29 mouse cellular contexts compared by ENCODE assay signal in the genomic region with DNA sequence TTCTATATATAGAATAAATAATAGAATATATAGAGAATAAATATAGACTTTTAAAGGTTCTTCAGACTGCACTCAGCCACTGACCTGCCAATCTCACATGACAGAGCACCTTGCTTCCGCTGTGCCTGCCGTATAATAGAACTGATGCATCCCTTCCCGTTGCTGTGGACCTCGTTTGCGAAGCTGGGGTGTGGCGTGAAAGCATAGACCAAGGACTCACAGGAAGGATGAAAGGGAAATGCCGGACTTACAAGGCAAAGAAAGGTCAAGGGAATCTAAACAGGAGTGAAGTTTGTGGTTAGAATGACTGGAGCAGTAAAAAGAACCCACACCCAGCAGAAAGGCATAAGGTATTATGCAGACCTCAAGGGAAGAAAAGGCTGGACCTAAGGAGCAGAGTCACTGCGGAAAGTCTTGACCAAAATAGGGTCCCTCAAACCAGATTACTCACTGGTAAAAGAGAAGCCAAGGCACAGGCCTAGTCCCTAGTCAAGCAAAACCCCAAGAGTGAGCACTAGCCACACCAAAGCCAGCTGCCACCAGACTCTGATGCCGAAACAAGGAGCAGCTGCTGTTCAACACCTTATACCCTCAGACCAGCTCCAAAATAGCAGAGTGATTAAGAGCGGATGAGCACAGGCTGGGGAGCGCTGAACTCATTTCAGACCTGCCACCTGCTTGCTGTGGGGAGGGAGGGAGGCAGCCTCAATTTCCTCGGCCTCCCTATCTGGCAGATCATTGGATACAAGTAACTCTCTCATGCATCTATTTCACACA. TPM values are rescaled to one million over a fixed set of nuclear protein-coding genes. Genes with fewer than 3 reads are reported as not detected.
DNase-seq lines count a peak whose midpoint lies in the region; ATAC-seq and TF ChIP-seq lines count a peak whose summit lies in the region.
"Had no signal": no experiment of that assay in that cellular context is flagged by ENCODE, and none has a peak within 500 bp of the region (broad histone marks: within the 10 kb centered on the region; RNA-seq: fewer than 3 reads in every experiment).

No protein-coding gene starts in this region.

- WGBS in heart, embryonic 16.5 days: 73% methylated on average over 12 of the region's 12 CpGs

- H3K9ac ChIP-seq in heart, embryonic 16.5 days (ENCODE audit: low read length): no peak overlapping the region
- H3K9ac ChIP-seq: embryonic facial prominence, embryonic 15.5 days; forebrain, embryonic 12.5 days; forebrain, postnatal 0 days; heart, embryonic 12.5 days; hindbrain, embryonic 12.5 days; kidney, embryonic 15.5 days; liver, embryonic 13.5 days; midbrain, embryonic 12.5 days had no signal

- peak; percentile 62 for DNase-seq in gastrocnemius, adult 18-20 months (ENCODE audit: low spot score)
- DNase-seq in gastrocnemius, postnatal 25 days: no peak
- no peak for DNase-seq in heart, adult 9 months (ENCODE audit: low spot score in 2 of 2)
- peak; percentile 53 for DNase-seq in adrenal gland, postnatal 14 days
- peak; percentile 57 for DNase-seq in skeletal muscle tissue, adult 2 months (ENCODE audit: low read depth, low spot score)
- DNase-seq in left cerebral cortex, adult 2 months (ENCODE audit: extremely low spot score in 1 of 2, low spot score in 2 of 2): no peak
- DNase-seq: cerebellum, adult 8-10 months; cerebellum, postnatal 25 days; forebrain, postnatal 0 days; gastrocnemius, postnatal 14 days; heart, postnatal 36 days; kidney, postnatal 36 days; liver, embryonic 13.5 days; lung, adult 18-20 months; lung, postnatal 4 days; thymus, postnatal 4 days had no signal

- H3K27ac ChIP-seq in heart, embryonic 16.5 days (ENCODE audit: low read length): peak overlapping the region; percentile 34; the same call in 1 of the 2 replicates
- no peak overlapping the region for H3K27ac ChIP-seq in left cerebral cortex, adult 2 months
- H3K27ac ChIP-seq: embryonic facial prominence, embryonic 10.5 days; embryonic facial prominence, embryonic 15.5 days; forebrain, embryonic 12.5 days; hindbrain, embryonic 12.5 days; hindbrain, postnatal 0 days; kidney, embryonic 15.5 days; liver, embryonic 13.5 days; midbrain, embryonic 12.5 days had no signal

- ATAC-seq in heart, embryonic 16.5 days (replicated peaks; ENCODE audit: extremely low read depth, insufficient read depth, low FRiP score): no peak
- ATAC-seq: CD4-positive, CD25-positive, alpha-beta regulatory T cell, adult 4 months; forebrain, postnatal 0 days; hindbrain, postnatal 0 days; intestine, postnatal 0 days; lung, postnatal 0 days had no signal

- H3K9me3 ChIP-seq in heart, embryonic 16.5 days (replicated peaks; ENCODE audit: control insufficient read depth, low read length): no peaks in the 10 kb centered on the region
- H3K9me3 ChIP-seq: embryonic facial prominence, embryonic 10.5 days; embryonic facial prominence, embryonic 15.5 days; forebrain, embryonic 12.5 days; heart, embryonic 12.5 days; hindbrain, embryonic 12.5 days; kidney, embryonic 15.5 days; liver, embryonic 13.5 days; megakaryocyte, embryonic 14.5 days; midbrain, embryonic 12.5 days had no signal

- H3K27me3 ChIP-seq in heart, embryonic 16.5 days (ENCODE audit: control insufficient read depth, insufficient read depth, low read length): no peaks in the 10 kb centered on the region
- H3K27me3 ChIP-seq: embryonic facial prominence, embryonic 15.5 days; forebrain, embryonic 12.5 days; heart, embryonic 12.5 days; hindbrain, embryonic 12.5 days; kidney, embryonic 15.5 days; liver, embryonic 13.5 days; midbrain, embryonic 12.5 days had no signal

- H3K4me1 ChIP-seq in heart, embryonic 16.5 days (ENCODE audit: control insufficient read depth, insufficient read depth, low read length): peaks cover 60% of the 10 kb centered on the region
- H3K4me1 ChIP-seq: liver, embryonic 13.5 days; midbrain, embryonic 12.5 days had no signal

- no peaks in the 10 kb centered on the region for H3K36me3 ChIP-seq in heart, embryonic 16.5 days (ENCODE audit: control insufficient read depth, insufficient read depth)
- H3K36me3 ChIP-seq: embryonic facial prominence, embryonic 10.5 days; embryonic facial prominence, embryonic 15.5 days; forebrain, embryonic 12.5 days; hindbrain, embryonic 12.5 days; kidney, embryonic 15.5 days; liver, embryonic 13.5 days; midbrain, embryonic 12.5 days had no signal

- no peak overlapping the region for H3K4me2 ChIP-seq in heart, embryonic 16.5 days (ENCODE audit: low read depth, low read length)
- H3K4me2 ChIP-seq: embryonic facial prominence, embryonic 15.5 days; forebrain, embryonic 12.5 days; heart, embryonic 12.5 days; hindbrain, embryonic 12.5 days; kidney, embryonic 15.5 days; liver, embryonic 13.5 days; midbrain, embryonic 12.5 days had no signal

- intact Hi-C loops in left cerebral cortex, adult 2 months (cut with DNase I): no loop called here

- no peak overlapping the region for H3K4me3 ChIP-seq in heart, embryonic 16.5 days (ENCODE audit: low read length)
- H3K4me3 ChIP-seq in left cerebral cortex, adult 2 months: no peak overlapping the region
- H3K4me3 ChIP-seq: embryonic facial prominence, embryonic 10.5 days; embryonic facial prominence, embryonic 15.5 days; forebrain, embryonic 12.5 days; heart, embryonic 12.5 days; hindbrain, embryonic 12.5 days; kidney, embryonic 15.5 days; liver, embryonic 13.5 days; megakaryocyte, embryonic 14.5 days; midbrain, embryonic 12.5 days had no signal

- TF ChIP-seq CTCF in left cerebral cortex, adult 2 months (IDR thresholded peaks at IDR 0.05): no peak

RNA-seq across cellular contexts. Expression of gene Filip1, which starts 45.8 kb away (rescaled TPM):
- 100 to 1,000 TPM in 1 of 2 experiments, 10 to 100 TPM in 1; 84.8 to 101 TPM for total RNA-seq in gastrocnemius, adult 18-20 months (2021)
- total RNA-seq in gastrocnemius, postnatal 25 days (2021): 10 to 100 TPM; 61.3 to 87.3 TPM
- polyA plus RNA-seq in heart, embryonic 16.5 days (2015; fragmentation: Nextera tagmentation; extraction: Ambion mirVana): 32.1 and 37.9 TPM in 2 replicates
- total RNA-seq in adrenal gland, postnatal 14 days (2021): 51.9 and 57.7 TPM in 2 replicates
- total RNA-seq in left cerebral cortex, adult 2 months (2021): 10 to 100 TPM; 16.2 to 16.4 TPM

Comparison
In these comparisons a context has a peak if more than half of its experiments do, and no peak if none do; other contexts are left out.
1. DNase-seq: peak in gastrocnemius, adult 18-20 months (single experiment), adrenal gland, postnatal 14 days (single experiment) and skeletal muscle tissue, adult 2 months (single experiment); none in gastrocnemius, postnatal 25 days (single experiment), heart, adult 9 months (0 of 2) and left cerebral cortex, adult 2 months (0 of 2).